Mouse (Mus musculus): ENCODE data around the gene Hoxa3. TPM values are rescaled to one million over a fixed set of nuclear protein-coding genes. Genes with fewer than 3 reads are reported as not detected.

The Hoxa3 gene
- total RNA-seq (2021) = not detected
- long read RNA-seq = 0 reads

- DNase-seq (ENCODE audit: low spot score in 2 of 2) = no peak
These were observed at the start of gene Hoxa3, which contains the start of gene Gm28308 for GRCm38 (mm10) chr6:52213119-52213986. Hoxa3 (minus strand) TSS chr6:52213336. Gm28308 (minus strand) TSS chr6:52213339.

GRCm38 (mm10) chr6:52262463-52263320, 49.6 kb upstream of the Hoxa3 start:
- DNase-seq (ENCODE audit: low spot score in 2 of 2) = no peak

GRCm38 (mm10) chr6:52261751-52262462, 48.8 kb upstream of the Hoxa3 start:
- no peak for DNase-seq (ENCODE audit: low spot score in 2 of 2)

DNA sequence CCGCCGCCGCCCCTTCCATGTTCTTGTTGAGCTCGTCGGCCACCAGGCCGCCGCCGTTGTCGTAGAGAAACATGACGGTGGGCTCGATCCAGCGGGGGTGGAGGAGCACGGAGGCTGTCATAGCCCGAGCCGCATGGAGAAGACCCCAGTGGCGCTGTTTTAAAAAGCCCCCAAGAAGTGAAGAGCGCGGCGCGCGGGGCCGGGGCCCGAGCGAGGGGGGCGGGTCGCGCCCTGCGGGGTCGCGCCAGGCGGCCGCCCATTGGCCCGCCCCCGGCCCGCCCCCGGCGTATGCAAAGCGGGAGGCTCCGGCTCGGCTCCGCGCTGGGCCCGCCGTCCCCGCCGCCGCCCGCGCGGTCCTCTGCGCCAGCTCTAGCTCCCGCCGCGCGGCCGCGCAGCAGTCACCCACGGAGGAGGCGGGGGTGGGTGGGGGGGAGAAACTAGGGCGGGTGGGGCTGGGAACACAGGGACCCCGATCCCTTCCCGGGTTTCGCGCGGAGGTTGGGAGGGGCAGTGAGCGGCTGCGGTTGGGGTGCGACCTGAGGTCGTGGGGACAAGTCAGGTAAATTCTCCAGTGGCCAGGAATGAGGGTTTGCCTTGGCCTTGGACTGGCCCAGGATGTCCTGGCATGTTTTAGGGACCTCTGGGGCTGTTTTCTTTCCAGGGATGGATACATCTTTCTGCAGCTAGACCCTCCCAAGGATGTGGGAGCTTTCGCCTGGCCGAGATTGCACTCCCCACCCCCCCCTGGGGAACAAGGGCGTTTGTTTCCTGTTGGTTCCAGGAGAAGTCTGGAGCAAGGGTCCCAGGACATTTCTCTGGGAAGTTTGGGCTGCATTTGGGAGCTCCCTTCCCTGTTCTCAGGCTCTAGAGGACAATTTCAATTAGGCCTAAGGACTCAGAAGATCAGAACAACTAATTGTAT, 47.8 kb upstream of the Hoxa3 start, which contains the start of gene Hoxa13:
Hoxa13 (minus strand) TSS at position 227 of the 922 bp plus-strand sequence.
- no peak for DNase-seq (ENCODE audit: low spot score in 2 of 2)

DNA sequence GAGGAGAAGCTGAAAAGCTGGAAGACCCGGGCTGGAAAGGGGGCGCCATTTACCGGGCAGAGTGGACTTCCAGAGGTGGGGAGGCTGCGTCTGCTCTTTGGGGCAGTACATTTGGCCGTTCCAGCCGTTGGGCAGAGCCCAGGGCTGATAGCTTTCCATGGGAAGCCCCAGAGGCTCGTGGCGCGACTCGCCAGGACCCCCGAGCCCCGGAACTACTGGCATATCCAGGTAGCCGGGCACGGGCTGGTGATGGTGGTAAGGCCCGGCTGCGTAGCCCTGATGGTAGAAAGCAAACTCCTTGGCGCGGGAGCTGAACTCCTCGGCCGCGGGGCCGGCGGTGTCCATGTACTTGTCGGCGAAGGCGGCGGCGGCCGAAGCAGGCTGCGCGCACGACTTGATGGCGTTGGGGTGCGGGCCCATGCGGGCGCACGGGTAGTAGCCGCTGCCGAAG, 46.7 kb upstream of the Hoxa3 start:
- DNase-seq (ENCODE audit: low spot score in 2 of 2) = no peak

DNA sequence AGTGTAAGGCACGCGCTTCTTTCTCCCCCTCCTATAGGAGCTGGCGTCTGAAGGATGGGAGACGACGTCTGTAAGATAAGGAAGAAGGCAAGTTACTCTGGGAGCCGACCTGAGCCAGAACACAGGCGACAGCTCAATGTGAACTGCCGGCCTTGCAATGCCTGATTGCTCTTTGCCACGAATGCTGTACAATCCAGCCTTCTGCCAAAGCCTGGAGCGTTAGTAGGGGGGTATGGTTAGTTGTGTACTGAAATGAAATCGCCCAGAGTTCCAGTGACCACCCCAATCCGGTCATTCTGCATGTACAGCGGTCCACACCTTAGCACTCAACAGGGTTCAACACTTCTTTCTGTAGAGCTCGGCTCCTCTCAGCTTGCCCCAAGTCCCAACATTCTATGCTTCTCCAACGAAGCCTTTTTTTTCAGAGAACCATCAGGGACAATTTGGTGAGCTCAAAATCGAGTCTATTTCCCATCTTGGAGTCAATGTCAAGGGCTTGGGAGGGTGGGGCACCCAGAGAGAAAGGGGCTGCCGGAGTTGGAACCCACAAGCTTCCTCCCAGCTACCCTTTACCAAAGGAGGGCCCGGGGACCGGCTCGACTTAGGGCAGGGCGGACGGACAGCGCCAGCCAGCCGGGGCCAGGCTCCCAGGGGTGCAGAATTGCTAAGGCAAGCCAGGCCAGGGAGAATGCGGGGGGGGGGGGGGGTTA, 46.1 kb upstream of the Hoxa3 start:
- DNase-seq (ENCODE audit: low spot score in 2 of 2) = no peak

DNA sequence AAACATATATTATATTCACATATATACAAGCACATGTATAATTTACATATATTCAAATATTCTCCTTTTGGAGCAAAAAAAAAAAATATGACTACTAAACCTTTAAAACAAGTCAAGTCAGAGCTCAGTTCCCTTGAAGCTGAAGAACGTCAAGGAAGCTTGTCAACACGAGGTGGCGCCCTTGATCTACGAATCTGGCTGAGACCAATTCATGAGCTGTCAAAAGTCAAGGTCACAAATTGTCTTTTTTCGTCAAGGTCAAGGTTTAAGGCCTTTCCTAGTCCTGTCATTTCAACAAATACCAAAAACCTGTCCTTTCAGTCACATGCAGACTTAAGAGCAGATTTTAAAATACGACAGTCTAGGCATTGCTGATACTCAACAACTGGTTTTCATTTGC, 43.8 kb upstream of the Hoxa3 start:
- peak; percentile 79 to 84 for DNase-seq (ENCODE audit: low spot score in 2 of 2)

DNA sequence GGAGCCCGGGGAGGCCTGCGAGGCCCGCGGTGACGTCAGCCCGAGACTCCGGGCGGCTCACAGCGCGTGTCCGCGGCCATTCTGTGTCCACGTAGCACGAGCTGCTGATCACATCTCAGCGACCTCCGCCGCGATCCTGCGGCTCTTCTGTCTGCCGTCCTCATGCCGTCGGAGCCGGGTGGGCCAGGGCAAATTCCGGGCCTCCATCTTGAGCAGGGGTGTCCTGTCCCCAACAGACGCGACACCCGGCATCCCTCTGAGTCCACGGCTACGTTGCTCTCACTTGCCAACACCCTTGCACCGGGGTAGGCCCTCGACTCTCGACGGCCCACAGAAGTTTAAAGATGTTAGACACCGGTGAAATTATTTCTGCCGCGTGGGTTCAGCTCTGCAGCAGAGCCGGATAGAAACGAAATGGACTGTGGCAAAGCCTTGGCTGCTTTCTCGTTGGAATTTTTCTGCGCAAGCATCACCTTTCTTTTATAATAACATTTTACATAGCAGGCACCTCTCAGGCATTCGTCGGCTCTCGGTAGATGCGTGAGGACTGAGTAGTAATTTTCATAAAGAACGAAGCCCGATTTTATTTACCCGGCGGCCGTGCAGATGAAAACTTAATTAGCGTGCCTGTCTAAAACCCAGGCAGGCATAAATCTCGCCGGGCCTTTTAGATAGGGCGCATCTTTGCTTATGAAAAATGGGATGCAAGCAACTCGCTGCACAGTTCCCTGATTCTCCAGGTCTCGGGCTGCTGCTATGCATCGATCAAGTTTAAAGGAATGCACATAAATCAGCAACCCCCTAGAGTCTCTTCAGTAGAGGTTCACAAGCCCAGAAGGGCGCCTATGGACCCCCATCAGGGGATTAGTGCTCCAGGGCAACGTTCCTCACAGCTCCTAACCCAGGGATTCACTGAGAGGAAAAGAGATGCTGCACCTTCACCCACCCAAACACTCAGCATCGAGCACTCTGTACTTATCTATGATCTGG, 40.7 kb upstream of the Hoxa3 start:
- DNase-seq (ENCODE audit: low spot score in 2 of 2) = no peak

- DNase-seq (ENCODE audit: low spot score in 2 of 2) = no peak
These were observed 39.7 kb upstream of the Hoxa3 start for GRCm38 (mm10) chr6:52252775-52253376.

DNA sequence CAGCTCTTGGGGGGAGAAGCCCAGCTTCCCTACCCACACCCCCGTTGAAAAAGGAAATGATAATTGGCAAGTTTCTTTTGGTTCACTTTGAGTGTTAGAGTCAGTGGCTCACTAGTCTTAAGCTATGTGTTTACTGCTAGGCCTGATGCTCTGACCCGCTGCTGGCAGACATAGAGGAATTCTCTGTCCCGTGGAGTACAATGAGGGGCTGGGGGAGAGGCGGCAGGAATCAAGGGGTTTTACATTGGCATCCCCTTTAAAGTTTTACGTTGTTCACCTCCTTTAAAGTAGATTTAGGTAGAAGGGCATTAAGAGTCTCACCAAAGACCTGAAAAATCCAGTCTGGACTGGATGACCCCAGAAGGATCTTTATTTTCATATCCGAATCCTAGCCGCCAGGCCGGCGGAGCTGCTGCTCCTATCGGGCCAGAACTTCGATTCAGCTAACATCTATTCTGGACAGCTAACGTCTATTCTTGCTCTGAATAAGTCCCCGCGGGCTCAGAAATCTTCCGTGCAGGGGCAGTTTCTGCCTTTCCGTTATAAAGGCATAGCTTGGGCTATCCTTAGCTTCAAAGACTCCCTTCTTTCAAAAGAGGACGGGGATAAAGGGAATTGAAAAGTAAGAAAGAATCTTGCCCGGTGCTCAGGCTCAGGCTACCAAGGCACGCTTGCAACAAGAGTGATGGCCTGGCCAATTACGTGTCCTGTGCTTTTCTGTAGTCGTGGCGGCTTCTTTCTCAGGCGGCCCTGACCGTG, 39.1 kb upstream of the Hoxa3 start:
- no peak for DNase-seq (ENCODE audit: low spot score in 2 of 2)

DNA sequence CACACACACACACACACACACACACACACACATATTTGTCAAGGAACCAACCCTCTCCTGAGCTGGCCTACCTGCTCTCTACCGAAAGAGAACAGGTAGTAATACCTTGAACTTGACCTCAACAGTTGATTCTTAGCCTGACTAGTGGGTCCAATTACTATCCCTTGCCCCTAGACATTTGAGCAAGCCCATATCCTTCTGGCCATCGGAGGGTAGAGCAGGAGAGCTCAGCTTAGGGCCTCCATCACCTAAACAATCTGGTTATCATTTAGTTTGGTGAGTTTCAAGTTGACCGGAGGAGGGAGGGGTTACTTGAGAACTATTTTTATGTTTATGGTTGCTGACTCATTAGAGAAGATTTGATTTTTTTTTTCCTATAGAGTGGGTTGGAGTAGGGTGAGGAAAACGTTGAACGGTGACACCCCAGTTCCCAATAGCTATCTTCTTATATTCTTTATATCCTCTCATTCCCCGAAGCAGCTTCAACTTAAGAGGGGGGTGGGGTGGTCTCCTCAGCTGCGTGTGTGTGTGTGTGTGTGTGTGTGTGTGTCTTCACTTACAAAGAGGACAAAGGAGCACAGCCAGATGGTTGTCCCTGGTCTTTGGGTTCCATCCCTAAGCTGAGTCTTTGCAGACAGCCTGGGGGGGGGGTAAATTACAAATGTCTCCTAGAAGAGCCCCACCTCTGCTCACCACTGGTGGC, 38.2 kb upstream of the Hoxa3 start:
- DNase-seq (ENCODE audit: low spot score in 2 of 2) = no peak

DNA sequence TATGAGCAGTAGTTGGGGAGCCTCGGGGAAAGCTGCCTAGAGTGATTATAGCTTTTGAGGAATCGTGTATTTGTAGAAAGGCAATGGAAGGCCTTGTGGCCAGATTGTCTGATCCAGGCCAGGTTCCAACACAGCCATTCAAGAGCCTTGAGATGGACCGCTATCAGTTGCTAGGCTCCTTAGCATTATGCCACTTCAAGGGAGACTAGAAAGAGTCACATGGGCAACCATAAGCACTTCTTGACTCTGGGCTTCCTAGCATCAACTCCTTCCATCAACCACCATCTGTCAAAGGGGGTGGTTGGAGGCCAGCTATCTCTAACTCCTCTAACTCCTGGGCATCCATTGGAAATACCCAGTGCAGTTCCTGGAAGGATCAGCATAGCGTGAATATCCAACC, 36.7 kb upstream of the Hoxa3 start:
- no peak for DNase-seq (ENCODE audit: low spot score in 2 of 2)

- DNase-seq (ENCODE audit: low spot score in 2 of 2) = no peak
These were observed 36.2 kb upstream of the Hoxa3 start for GRCm38 (mm10) chr6:52249415-52249738.

GRCm38 (mm10) chr6:52248638-52249414, 35.7 kb upstream of the Hoxa3 start:
- no peak for DNase-seq (ENCODE audit: low spot score in 2 of 2)

GRCm38 (mm10) chr6:52247766-52248637, 34.9 kb upstream of the Hoxa3 start:
- DNase-seq (ENCODE audit: low spot score in 2 of 2) = no peak
